Mouse (Mus musculus) liver, embryonic 14.5 days (tissue): Measurements from ENCODE around the gene Flot1.

ENCODE experiments used
- CTCF ChIP-seq: IDR thresholded peaks from 2 replicates; pipeline ENCODE4 v1.5.1; 2016; ENCODE audit warnings: antibody characterized with exemption, low read depth, control low read depth
- EP300 ChIP-seq: IDR thresholded peaks from 2 replicates; pipeline ENCODE4 v1.6.1; 2016; ENCODE audit warnings: antibody characterized with exemption, low read depth

- TF ChIP-seq CTCF (no peak), EP300 (no peak)
Measured at GRCm38 (mm10) chr17:35842006-35842405, 19.0 kb downstream of the Flot1 start.
